Mouse (Mus musculus) hindbrain, embryonic 12.5 days (tissue): ENCODE data around the gene Psmb6. TPM values are rescaled to one million over a fixed set of nuclear protein-coding genes. Genes with fewer than 3 reads are reported as not detected.

Source experiments
- ATAC-seq: fragments of 200-750 bp; cut with Nextera tagmentation; 2 replicates; pipeline ENCODE4 v1.8.0; 2017; ENCODE audit warnings: moderate TSS enrichment; ENCODE audit not compliant: low FRiP score
- H3K27ac ChIP-seq: fragments of 300-500 bp; sonication (generic); 2 replicates; pipeline ENCODE4 v1.5.1; 2016; ENCODE audit warnings: mild to moderate bottlenecking
- H3K27me3 ChIP-seq: fragments of 300-500 bp; sonication (generic); 2 replicates; pipeline ENCODE4 v1.6.1; 2016; ENCODE audit warnings: mild to moderate bottlenecking
- H3K36me3 ChIP-seq: fragments of 300-500 bp; sonication (generic); 2 replicates; pipeline ENCODE4 v1.6.1; 2016; ENCODE audit warnings: mild to moderate bottlenecking
- H3K4me1 ChIP-seq: fragments of 300-500 bp; sonication (generic); 2 replicates; pipeline ENCODE4 v1.6.1; 2016
- H3K4me2 ChIP-seq: fragments of 300-500 bp; sonication (generic); replicated peaks from 2 replicates; pipeline ENCODE4 v1.6.1; 2016; ENCODE audit warnings: mild to moderate bottlenecking
- H3K4me3 ChIP-seq: fragments of 300-500 bp; sonication (generic); 2 replicates; pipeline ENCODE4 v1.5.1; 2016; ENCODE audit warnings: mild to moderate bottlenecking
- H3K9ac ChIP-seq: fragments of 300-500 bp; sonication (generic); 2 replicates; pipeline ENCODE4 v1.6.1; 2016; ENCODE audit warnings: mild to moderate bottlenecking, moderate library complexity
- H3K9me3 ChIP-seq: fragments of 300-500 bp; sonication (generic); replicated peaks from 2 replicates; pipeline ENCODE4 v1.6.1; 2016; ENCODE audit warnings: mild to moderate bottlenecking
- WGBS: fragments of 180-500 bp; shearing (Covaris S2); methylation state at CpG from one replicate; pipeline ENCODE4 v1.1.7; 2016; 5-methylcytosine and 5-hydroxymethylcytosine counted together
- polyA plus RNA-seq: library from polyadenylated mRNA; unstranded; fragments of >200 nt; fragmentation: Nextera tagmentation; extraction: Ambion mirVana; gene quantifications from 2 replicates; pipeline ENCODE4 v1.2.1, GENCODE M21; 2016

Psmb6 gene
- 679 and 744 TPM in 2 replicates for polyA plus RNA-seq

DNA sequence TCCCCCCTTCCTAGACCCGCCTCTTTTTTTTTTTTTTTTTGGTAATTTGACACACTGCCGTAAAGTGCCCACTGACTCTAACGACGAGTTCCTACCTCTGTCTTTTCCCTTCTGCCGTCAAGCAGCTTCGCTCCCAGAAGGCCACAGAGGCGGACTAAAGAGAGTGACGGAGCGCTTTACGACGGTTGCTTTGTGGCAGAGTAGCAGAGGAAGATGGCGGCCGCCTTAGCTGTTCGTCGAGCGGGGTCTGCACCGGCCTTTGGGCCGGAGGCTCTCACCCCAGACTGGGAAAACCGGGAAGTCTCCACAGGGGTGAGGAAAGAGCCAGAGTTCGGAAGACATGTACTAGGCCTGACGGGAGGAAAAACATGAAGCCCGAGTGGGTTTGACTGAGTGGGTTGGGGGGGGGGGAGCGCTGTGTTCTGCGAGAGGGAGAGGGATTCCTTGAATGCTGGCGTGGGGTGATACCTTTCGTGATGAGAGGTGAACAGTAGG, at the start of gene Psmb6:
Gene Psmb6 (plus strand): TSS at position 184 of the 495 bp plus-strand sequence.
- peak; percentile 95 for ATAC-seq
- peak within 1 kb of the TSS; percentile 71 for H3K4me3 ChIP-seq
- peak within 1 kb of the TSS; percentile 79 for H3K9ac ChIP-seq
- H3K4me2 ChIP-seq, result peak within 1 kb of the TSS; percentile 75
- 1% methylated on average over 25 of the region's 26 CpGs for WGBS
- no peaks in the 10 kb centered on the region for H3K9me3 ChIP-seq
- peaks cover 7% of the 10 kb centered on the region for H3K4me1 ChIP-seq
- no peaks in the 10 kb centered on the region for H3K27me3 ChIP-seq
- peaks cover 29% of the 10 kb centered on the region for H3K36me3 ChIP-seq
- H3K27ac ChIP-seq, result peak within 1 kb of the TSS; percentile 68

DNA sequence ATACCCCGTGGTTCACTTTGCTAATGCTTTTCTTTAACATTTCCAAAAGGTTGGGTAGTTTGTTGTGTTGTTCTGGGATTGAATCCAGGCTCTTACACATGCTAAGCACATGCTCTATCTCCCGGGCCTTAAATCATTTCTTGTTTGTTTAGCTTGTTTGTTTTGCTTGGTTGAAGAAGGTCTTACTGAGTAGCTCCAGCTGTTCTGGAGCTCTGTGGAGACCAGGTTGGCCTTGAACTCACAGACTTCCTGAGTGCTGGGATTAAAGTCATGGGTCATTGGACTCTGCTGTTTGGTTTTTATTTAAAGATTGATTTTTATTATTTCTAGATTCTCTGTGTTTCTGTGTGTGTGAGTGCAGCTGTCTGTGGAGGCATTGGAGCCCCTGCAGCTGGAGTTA, 39.7 kb upstream of the Psmb6 start:
- Histone ChIP-seq H3K4me1 (no peaks in the 10 kb centered on the region), H3K27me3 (no peaks in the 10 kb centered on the region), H3K27ac (no peak overlapping the region), H3K9ac (no peak overlapping the region), H3K4me2 (no peak overlapping the region), H3K36me3 (no peaks in the 10 kb centered on the region), H3K4me3 (no peak overlapping the region), H3K9me3 (no peaks in the 10 kb centered on the region)
- ATAC-seq, result no peak
- 64% methylated on average over 2 of the region's 2 CpGs for WGBS

DNA sequence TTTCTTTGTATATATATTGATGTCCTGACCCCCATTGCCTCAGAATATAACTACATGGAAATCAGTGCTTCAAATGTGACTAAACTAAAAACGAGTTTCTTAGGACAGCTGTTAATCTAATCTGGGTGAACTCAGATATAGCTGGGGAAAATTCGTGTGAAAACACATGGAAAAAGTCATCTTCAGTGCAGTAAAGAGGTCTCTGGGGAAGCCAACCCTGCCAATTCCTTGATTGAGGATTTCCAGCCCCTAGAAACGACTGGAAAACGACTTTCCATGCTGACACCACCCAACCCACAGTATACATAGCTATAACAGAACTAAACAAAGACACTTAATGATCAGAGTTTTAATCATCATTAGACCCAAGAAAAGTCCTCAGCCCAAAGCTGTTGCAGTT, 37.4 kb upstream of the Psmb6 start:
- 45% methylated on average over 4 of the region's 4 CpGs for WGBS
- no peaks in the 10 kb centered on the region for H3K4me1 ChIP-seq
- H3K4me2 ChIP-seq, result no peak overlapping the region
- no peaks in the 10 kb centered on the region for H3K36me3 ChIP-seq
- no peaks in the 10 kb centered on the region for H3K9me3 ChIP-seq
- no peak overlapping the region for H3K27ac ChIP-seq
- H3K9ac ChIP-seq, result no peak overlapping the region
- no peak overlapping the region for H3K4me3 ChIP-seq
- no peak for ATAC-seq
- no peaks in the 10 kb centered on the region for H3K27me3 ChIP-seq

DNA sequence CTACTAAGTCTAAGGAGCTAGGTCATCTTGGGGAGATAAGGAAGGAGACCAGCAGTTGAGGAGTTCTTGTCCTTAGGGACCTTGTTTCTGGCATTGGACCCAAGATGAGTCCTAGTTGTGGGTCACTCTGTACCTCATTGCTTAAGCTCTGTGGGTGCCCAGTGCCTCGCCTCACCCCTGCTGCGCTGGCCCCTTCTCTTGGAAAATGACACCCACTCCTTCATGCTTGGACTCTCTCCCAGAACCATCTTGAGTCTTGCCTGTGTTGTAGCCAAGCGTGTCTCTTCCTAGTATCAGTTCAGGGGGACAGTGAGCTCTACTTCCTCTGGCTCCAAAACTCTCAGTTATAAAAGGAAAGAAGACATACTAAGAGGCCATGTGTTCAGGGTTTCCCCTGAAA, 36.0 kb upstream of the Psmb6 start:
- Histone ChIP-seq H3K4me3 (no peak overlapping the region), H3K27ac (no peak overlapping the region), H3K36me3 (no peaks in the 10 kb centered on the region), H3K27me3 (no peaks in the 10 kb centered on the region), H3K9ac (no peak overlapping the region), H3K4me2 (no peak overlapping the region), H3K4me1 (no peaks in the 10 kb centered on the region), H3K9me3 (no peaks in the 10 kb centered on the region)
- ATAC-seq, result no peak
- 91% methylated on average over 3 of the region's 3 CpGs for WGBS

DNA sequence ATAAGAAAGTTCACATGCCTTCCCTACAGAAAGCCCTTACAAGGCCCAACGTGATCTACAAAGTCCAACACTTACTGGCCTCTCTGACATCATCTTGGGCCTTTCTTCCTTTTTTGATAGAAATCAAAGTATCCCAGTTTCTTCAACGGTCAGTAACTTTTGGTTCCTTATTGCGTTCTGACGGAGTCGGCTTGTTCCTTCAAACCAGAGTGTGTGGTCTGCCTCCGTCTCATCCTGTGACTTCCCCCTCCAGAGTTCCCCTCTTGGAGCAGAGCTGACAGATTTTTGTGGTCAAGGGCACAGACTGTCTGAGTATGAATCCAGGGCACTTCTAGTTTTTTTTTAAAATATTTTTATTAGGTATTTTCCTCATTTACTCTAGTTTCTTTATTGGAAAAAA, 35.5 kb upstream of the Psmb6 start:
- 85% methylated on average over 6 of the region's 6 CpGs for WGBS
- ATAC-seq, result no peak
- Histone ChIP-seq H3K9ac (no peak overlapping the region), H3K36me3 (no peaks in the 10 kb centered on the region), H3K9me3 (no peaks in the 10 kb centered on the region), H3K4me1 (no peaks in the 10 kb centered on the region), H3K27me3 (no peaks in the 10 kb centered on the region), H3K4me2 (no peak overlapping the region), H3K4me3 (no peak overlapping the region), H3K27ac (no peak overlapping the region)

DNA sequence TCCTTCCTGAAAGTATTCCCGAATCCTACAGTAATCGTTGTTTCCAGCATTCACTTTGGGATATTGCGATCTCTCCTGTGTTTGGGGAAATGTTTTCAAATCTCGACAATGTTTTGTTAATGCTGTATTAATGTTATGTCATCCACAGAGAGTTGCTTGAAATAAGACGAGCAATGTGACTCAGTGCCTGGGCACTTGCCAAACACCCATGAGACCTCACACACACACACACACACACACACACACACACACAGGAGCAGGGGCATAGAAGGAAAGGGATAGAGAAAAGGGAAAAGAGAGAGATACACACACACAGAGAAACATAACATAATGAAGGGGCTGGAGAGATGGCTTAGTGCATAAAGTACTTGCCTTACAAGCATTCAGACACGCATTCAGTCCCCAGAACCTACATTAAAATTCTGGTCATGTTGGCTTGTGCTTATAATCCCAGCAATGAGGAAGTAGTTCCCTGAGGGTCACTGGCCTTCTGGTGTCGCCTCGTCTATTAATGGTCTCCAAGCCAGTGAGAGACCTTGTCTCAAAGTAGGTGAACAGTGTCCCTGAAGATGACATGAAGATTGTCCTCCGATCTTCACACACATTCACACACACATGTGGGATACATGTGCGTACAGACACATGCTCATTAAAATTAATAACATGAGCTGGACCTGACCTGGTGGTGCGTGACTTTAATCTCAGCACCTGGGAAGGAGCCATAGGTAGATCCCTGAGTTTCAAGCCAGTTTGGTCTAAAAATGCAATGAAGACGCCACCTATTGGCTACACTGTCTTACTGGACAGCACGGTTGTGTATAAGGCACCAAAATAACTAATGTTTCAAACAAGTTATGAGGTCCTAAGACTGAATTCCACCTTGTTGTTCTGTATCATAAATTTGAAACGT, 25.3 kb upstream of the Psmb6 start:
- Histone ChIP-seq H3K27me3 (no peaks in the 10 kb centered on the region), H3K4me3 (no peak overlapping the region), H3K4me1 (no peaks in the 10 kb centered on the region), H3K36me3 (no peaks in the 10 kb centered on the region), H3K9me3 (no peaks in the 10 kb centered on the region), H3K9ac (no peak overlapping the region), H3K4me2 (no peak overlapping the region), H3K27ac (no peak overlapping the region)
- 75% methylated on average over 14 of the region's 14 CpGs for WGBS
- no peak for ATAC-seq

DNA sequence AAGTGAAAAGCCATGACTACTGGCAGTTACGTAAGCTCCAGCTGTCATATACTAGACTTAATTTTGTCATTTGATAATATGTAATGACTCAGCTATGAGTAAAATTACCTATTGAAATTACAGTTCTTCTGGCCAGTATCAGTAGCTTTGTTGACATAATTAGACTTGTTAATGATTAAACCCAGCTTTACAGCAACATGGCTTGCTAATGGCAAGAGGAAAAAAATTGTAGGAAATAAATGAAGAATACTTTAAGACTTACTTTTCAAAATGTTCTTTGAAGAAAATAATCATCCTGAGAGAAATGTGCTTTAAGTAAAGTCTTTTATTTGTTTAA, 24.7 kb upstream of the Psmb6 start:
- WGBS, result 100% methylated on average over 1 of the region's 1 CpGs
- no peak for ATAC-seq
- no peak overlapping the region for H3K4me2 ChIP-seq

DNA sequence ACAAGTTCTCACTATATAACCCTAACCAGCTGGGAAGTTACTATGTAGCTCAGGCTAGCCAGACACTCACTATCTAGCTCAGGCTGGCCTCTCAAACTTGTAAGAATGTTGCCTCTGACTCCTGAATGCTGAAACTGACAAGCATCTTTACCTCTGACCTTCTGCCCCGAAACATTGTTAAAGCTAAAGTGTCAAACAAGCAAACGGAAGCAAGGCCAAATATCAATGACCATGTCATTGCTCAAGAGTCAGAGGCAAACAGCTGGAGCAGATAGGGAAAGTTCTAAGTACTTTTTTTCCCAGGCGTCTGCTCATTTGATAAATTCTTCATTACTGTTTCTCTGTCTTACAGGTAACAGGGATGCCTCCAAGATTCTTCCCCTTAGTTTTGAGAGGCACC, 23.1 kb upstream of the Psmb6 start:
- no peak for ATAC-seq
- H3K9me3 ChIP-seq, result no peaks in the 10 kb centered on the region
- no peaks in the 10 kb centered on the region for H3K36me3 ChIP-seq
- H3K4me3 ChIP-seq, result no peak overlapping the region
- no peaks in the 10 kb centered on the region for H3K4me1 ChIP-seq
- H3K9ac ChIP-seq, result no peak overlapping the region
- no peak overlapping the region for H3K4me2 ChIP-seq
- WGBS, result 74% methylated on average over 3 of the region's 3 CpGs
- H3K27ac ChIP-seq, result no peak overlapping the region
- 0 out of 2 replicates have a peak, but pooled peaks cover 9% of the 10 kb centered on the region for H3K27me3 ChIP-seq

More for the DNA sequence above, 24.7 kb upstream of the Psmb6 start:
- Histone ChIP-seq H3K27me3 (0 out of 2 replicates have a peak, but pooled peaks cover 4% of the 10 kb centered on the region), H3K9ac (no peak overlapping the region), H3K4me1 (no peaks in the 10 kb centered on the region), H3K9me3 (no peaks in the 10 kb centered on the region), H3K4me3 (no peak overlapping the region), H3K27ac (no peak overlapping the region), H3K36me3 (no peaks in the 10 kb centered on the region)

DNA sequence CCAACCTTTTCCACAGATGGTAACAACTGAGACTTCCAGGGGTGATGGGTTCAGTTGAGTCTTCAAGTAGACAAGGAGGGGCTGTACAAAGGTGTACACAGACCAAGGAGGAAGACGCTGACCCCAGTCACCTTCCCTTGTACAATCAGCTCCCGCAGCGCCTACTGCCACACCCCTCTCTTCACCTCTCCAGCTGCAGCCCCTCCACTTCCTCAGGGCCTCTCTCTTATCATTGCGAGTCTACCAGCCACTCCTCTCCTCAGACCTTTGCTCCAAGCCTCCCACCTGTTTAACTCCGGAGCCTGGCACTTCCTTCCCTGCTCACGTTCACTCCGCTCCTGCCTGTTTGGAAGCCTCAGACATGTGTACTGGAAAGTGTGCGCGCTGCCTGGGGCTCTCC, 20.2 kb upstream of the Psmb6 start, which contains the start of gene Tm4sf5:
Gene Tm4sf5 (plus strand): TSS at position 275 of the 400 bp plus-strand sequence.
- no peak for ATAC-seq
- no peak within 1 kb of the TSS for H3K27ac ChIP-seq
- no peak within 1 kb of the TSS for H3K4me3 ChIP-seq
- H3K9me3 ChIP-seq, result no peaks in the 10 kb centered on the region
- no peak within 1 kb of the TSS for H3K4me2 ChIP-seq
- WGBS, result 80% methylated on average over 9 of the region's 9 CpGs
- no peak within 1 kb of the TSS for H3K9ac ChIP-seq
- peaks cover 3% of the 10 kb centered on the region for H3K4me1 ChIP-seq
- no peaks in the 10 kb centered on the region for H3K36me3 ChIP-seq
- H3K27me3 ChIP-seq, result 0 out of 2 replicates have a peak, but pooled peaks cover 15% of the 10 kb centered on the region

DNA sequence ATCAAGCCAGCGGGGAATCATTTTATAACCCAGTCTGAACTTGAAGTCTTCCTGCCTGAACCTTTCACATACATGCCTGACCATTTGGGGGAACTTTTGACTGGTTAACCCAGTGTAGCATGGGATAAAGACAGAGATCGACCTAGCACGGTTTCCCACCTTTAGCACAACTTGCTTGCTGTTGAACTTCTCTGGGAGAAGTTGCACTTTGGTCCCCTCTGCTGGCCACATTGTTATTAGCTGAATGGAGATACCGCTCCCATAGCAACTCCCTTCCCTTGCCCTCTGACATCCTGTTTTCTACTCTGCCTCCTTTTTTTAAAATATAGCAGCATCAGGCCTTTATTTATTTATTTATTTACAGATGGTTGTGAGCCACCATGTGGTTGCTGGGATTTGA, 18.8 kb upstream of the Psmb6 start:
- 27% methylated on average over 4 of the region's 4 CpGs for WGBS
- Histone ChIP-seq H3K9ac (no peak overlapping the region), H3K27me3 (0 out of 2 replicates have a peak, but pooled peaks cover 20% of the 10 kb centered on the region), H3K9me3 (no peaks in the 10 kb centered on the region), H3K27ac (no peak overlapping the region), H3K36me3 (no peaks in the 10 kb centered on the region), H3K4me2 (no peak overlapping the region), H3K4me3 (no peak overlapping the region), H3K4me1 (peaks cover 8% of the 10 kb centered on the region)
- ATAC-seq, result no peak

DNA sequence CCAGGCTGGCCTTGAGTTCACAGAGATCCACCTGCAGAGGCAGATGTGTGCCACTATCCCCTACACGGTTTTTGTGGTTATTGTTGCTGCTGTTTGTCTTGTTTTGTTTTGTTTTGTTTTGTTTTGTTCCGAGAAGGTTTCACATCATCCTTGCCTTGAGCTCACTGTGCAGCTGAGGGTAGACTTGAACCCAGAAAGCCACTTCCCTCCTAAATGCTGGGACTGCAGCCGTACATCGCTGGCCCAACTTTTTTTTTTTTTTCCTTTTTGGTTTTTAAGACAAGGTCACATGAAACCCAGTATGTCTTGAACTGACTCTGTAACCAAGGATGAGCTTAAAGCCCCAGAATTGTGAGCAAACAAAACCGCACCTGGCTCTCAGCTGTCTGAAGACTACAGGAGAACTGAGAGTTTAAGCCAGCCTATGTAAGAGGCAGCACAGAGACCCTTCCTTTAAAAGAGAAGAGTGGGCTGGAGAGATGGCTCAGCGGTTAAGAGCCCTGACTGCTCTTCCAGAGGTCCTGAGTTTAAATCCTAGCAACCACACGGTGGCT, 18.1 kb upstream of the Psmb6 start:
- ATAC-seq, result no peak
- H3K4me1 ChIP-seq, result peaks cover 8% of the 10 kb centered on the region
- H3K4me3 ChIP-seq, result no peak overlapping the region
- H3K9me3 ChIP-seq, result no peaks in the 10 kb centered on the region
- 0 out of 2 replicates have a peak, but pooled peaks cover 20% of the 10 kb centered on the region for H3K27me3 ChIP-seq
- H3K9ac ChIP-seq, result no peak overlapping the region
- no peak overlapping the region for H3K27ac ChIP-seq
- no peaks in the 10 kb centered on the region for H3K36me3 ChIP-seq
- H3K4me2 ChIP-seq, result no peak overlapping the region
- WGBS, result 76% methylated on average over 7 of the region's 7 CpGs

DNA sequence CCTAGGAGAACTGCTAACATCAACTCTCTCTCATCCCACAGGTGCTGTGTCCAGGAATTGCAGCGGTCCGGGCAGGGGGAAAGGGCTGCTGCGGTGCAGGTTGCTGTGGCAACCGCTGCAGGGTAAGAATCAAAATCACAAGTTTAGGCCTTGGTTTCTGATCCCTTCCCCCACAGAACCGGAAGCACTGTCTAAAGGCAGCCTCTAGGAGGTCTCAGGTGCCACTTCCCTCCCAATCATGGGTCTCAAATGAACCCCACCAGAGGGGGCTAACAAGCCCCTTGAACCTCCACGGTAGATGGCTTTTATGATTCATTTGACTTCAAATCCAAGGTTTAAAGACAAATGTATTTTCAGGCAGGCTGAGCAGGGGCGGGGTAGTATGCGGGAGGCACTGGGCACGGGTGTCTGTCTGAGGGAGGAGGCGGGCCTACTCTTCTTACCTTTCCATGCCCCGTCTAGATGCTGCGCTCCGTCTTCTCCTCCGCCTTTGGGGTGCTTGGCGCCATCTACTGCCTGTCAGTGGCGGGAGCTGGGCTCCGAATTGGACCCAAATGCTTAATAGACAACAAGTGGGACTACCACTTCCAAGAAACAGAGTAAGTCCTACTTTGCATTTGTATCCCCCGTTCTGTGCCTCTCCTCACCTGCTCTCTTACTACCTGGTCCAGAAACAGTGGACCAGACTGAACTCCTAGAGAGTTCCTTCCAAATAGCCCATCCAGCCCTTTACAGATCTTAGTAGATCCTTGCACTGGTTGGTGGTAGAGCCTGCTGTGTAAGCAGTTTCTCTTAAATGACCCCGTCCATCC, 15.2 kb upstream of the Psmb6 start:
- Histone ChIP-seq H3K4me1 (peaks cover 8% of the 10 kb centered on the region), H3K27me3 (0 out of 2 replicates have a peak, but pooled peaks cover 20% of the 10 kb centered on the region), H3K4me3 (no peak overlapping the region), H3K9me3 (no peaks in the 10 kb centered on the region), H3K36me3 (no peaks in the 10 kb centered on the region), H3K9ac (no peak overlapping the region), H3K4me2 (peak overlapping the region; percentile 36), H3K27ac (no peak overlapping the region)
- peak; percentile 54; the same call in 1 of the 2 replicates for ATAC-seq
- 10% methylated on average over 19 of the region's 19 CpGs for WGBS
